Mouse (Mus musculus) embryonic facial prominence, embryonic 11.5 days (tissue): ENCODE measurements around the gene Egflam. TPM values are rescaled to one million over a fixed set of nuclear protein-coding genes. Genes with fewer than 3 reads are reported as not detected.

ENCODE experiments used
- ATAC-seq: fragments of 200-750 bp; cut with Nextera tagmentation; replicated peaks from 2 replicates; pipeline ENCODE4 v1.8.0; 2017; ENCODE audit warnings: low read depth; ENCODE audit not compliant: insufficient number of reproducible peaks, low FRiP score, low TSS enrichment
- DNase-seq: peaks from one replicate; pipeline ENCODE4 v3.0.0-alpha.2; 2015; ENCODE audit warnings: low spot score
- H3K27ac ChIP-seq: fragments of 300-500 bp; sonication (generic); replicated peaks from 2 replicates; pipeline ENCODE4 v1.5.1; 2014; ENCODE audit warnings: mild to moderate bottlenecking, low read depth, low read length, control low read depth
- H3K27me3 ChIP-seq: fragments of 300-500 bp; sonication (generic); 2 replicates; pipeline ENCODE4 v1.6.1; 2014; ENCODE audit warnings: mild to moderate bottlenecking, low read length, moderate library complexity, mixed read lengths; ENCODE audit not compliant: control insufficient read depth, insufficient read depth
- H3K36me3 ChIP-seq: fragments of 300-500 bp; sonication (generic); replicated peaks from 2 replicates; pipeline ENCODE4 v1.6.1; 2014; ENCODE audit warnings: low read depth, mild to moderate bottlenecking, low read length, moderate library complexity, mixed read lengths; ENCODE audit not compliant: control insufficient read depth, insufficient read depth
- H3K4me1 ChIP-seq: fragments of 300-500 bp; sonication (generic); 2 replicates; pipeline ENCODE4 v1.6.1; 2014; ENCODE audit warnings: low read length, mixed read lengths; ENCODE audit not compliant: control insufficient read depth, insufficient read depth
- H3K4me2 ChIP-seq: fragments of 300-500 bp; sonication (generic); 2 replicates; pipeline ENCODE4 v1.6.1; 2014; ENCODE audit warnings: low read depth, mild to moderate bottlenecking, control low read depth, low read length, moderate library complexity
- H3K4me3 ChIP-seq: fragments of 300-500 bp; sonication (generic); 2 replicates; pipeline ENCODE4 v1.5.1; 2014; ENCODE audit warnings: low read depth, low read length, control low read depth
- H3K9ac ChIP-seq: fragments of 300-500 bp; sonication (generic); replicated peaks from 2 replicates; pipeline ENCODE4 v1.6.1; 2014; ENCODE audit warnings: mild to moderate bottlenecking, control low read depth, low read length
- H3K9me3 ChIP-seq: fragments of 300-500 bp; sonication (generic); replicated peaks from 2 replicates; pipeline ENCODE4 v1.6.1; 2016; ENCODE audit warnings: mild to moderate bottlenecking, low read length, inconsistent platforms, mixed read lengths; ENCODE audit not compliant: control insufficient read depth
- WGBS: fragments of 180-500 bp; shearing (Covaris S2); extraction: QIAGEN DNeasy Blood & Tissue Kit; methylation state at CpG from one replicate; pipeline ENCODE4 v1.1.7; 2014; 5-methylcytosine and 5-hydroxymethylcytosine counted together
- polyA plus RNA-seq: library from polyadenylated mRNA; unstranded; fragments of >200 nt; fragmentation: Nextera tagmentation; extraction: Ambion mirVana; gene quantifications from 2 replicates; pipeline ENCODE4 v1.2.1, GENCODE M21; 2014

Gene Egflam
- polyA plus RNA-seq, 1 experiment from 2014 or later = 13.0 TPM

DNA sequence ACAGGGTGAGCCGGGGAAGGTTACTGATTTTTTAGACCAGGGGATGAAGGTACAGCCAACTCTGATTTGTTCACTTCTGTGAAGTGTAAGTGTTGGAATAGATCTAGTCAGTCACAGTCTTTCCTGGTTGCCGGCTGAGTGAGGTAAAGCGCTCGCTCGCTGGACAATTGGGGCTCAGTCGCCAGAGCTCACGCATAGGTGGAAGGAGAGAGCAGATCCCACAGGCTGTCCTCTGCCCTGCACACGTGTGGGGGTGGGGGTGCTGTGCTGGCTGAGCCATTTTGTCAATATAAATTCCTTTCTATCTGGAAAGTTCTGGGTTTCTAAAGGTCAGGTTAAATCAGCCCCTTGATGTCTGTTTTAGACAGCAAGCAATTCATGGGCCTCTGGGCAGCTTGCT lies 237.9 kb downstream of the Egflam start:
- Histone ChIP-seq H3K9me3 (no peaks in the 10 kb centered on the region), H3K9ac (no peak overlapping the region), H3K4me2 (no peak overlapping the region), H3K4me1 (no peaks in the 10 kb centered on the region), H3K27ac (no peak overlapping the region), H3K4me3 (no peak overlapping the region), H3K27me3 (no peaks in the 10 kb centered on the region), H3K36me3 (no peaks in the 10 kb centered on the region; the same call in 1 of the 2 replicates)
- ATAC-seq = no peak
- no peak for DNase-seq
- WGBS = 82% methylated on average over 8 of the region's 8 CpGs

DNA sequence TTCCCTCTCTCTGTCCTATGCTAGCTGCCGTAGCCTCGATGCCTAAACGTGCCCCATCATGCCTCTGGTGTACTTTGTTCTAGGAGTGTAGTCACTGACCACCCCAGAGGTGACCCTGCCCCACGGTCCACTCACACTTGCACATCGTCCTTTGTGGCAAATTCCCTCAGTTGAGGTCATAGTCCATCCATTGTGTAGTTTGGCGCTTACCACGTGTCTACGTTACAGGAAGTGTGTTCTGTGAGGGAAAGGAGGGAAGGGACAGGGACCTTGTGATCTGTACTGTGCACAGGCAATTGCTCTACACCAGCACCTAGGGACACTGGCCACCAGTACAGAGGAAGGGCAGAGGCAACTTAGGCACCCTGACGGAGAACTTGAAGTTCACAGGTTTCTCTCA lies 238.3 kb downstream of the Egflam start:
- Histone ChIP-seq H3K9ac (no peak overlapping the region), H3K27me3 (no peaks in the 10 kb centered on the region), H3K4me3 (no peak overlapping the region), H3K4me1 (no peaks in the 10 kb centered on the region), H3K36me3 (no peaks in the 10 kb centered on the region; the same call in 1 of the 2 replicates), H3K9me3 (no peaks in the 10 kb centered on the region), H3K4me2 (no peak overlapping the region), H3K27ac (no peak overlapping the region)
- DNase-seq (no peak), ATAC-seq (no peak)
- WGBS = 89% methylated on average over 9 of the region's 9 CpGs

DNA sequence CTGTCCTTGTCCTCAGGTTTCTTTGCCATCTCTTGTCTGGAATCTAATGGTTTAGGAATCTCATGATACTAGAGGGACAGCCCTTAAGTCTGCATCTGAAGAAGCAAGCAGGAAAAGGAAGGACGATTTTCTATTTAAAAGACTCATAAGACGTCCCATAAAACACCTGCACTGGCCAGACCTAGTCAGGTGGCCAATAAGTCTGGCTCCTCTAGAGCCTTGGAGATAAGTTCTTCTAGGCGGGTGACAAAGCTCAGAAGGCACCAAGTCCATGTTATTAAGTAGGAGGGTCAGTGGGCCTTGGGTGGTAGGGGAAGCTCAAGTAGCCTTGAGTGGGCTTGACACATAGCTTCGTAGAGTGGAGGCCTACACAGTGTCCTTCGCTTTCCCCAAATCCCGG lies 240.5 kb downstream of the Egflam start:
- Histone ChIP-seq H3K27me3 (no peaks in the 10 kb centered on the region), H3K9me3 (no peaks in the 10 kb centered on the region), H3K4me2 (no peak overlapping the region), H3K4me1 (no peaks in the 10 kb centered on the region), H3K27ac (no peak overlapping the region), H3K36me3 (no peaks in the 10 kb centered on the region; the same call in 1 of the 2 replicates), H3K4me3 (no peak overlapping the region), H3K9ac (no peak overlapping the region)
- DNase-seq = no peak
- 91% methylated on average over 6 of the region's 6 CpGs for WGBS
- ATAC-seq = no peak
